Mouse (Mus musculus) kidney, postnatal 4 days (tissue): ENCODE results near the gene Eif4e1b.
A peak's percentile ranks its signal among the peaks of the same experiment; 100 is the strongest.
"Not testable (repeated sequence)": the region's sequence is repeated elsewhere in the genome, so short reads cannot be mapped to it uniquely, and the experiment has no call there.

Experiments
- DNase-seq, 2 experiments: peaks; one replicate each; pipeline ENCODE4 v3.0.0; 2021; ENCODE audit warnings: mixed read lengths in 2 of 2

Eif4e1b gene

DNA sequence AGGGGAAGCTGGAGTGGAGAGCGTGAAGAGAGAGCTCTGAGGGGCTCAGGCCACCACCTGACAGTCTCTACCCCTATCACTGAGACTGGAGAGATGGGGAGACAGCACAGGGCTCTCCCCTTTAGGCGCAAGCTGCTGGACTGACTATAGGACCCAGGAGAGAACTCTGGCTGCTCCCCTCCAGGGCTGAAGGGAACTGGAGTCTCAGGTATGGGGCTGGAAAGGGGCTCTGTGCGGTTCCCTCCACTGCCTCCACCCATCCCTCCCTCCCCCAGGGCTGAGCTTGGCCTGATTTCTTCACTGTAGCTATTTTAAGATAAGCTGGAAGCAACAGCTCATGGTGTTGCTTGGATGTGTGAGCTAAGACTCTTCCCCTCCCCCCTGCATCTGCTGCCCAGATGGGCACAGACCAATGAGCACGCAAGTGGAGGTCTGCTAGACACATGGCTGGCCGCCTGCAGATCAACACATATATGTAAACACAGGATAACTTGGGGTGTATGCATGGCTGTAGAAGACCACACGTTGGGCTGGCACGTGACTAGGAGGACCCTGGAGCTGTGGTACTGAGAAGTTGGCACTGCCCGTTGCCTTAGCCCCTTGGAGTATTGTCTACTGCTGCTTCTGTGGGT, 23.5 kb upstream of the Eif4e1b start:
- DNase-seq = no peak

DNA sequence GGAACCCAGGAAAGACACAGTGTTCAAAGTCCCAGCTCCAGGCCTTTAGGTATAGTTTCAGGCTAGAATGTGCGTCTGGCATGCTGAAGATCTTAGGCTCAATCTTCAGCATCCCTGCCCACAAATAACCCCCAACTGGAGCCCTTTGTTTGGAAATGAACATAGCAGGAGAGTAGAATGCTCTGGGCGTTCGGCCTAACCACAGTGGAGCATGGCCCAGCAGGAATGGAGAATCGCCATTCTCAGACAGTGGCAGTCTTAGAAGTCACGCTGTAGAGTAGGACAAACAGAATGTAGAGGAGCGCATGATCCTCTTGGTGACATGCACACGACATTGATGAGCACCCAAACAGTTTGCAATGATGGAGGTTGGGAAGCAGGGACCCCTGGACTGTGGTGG, 22.9 kb upstream of the Eif4e1b start:
- DNase-seq = no peak

- peak in 1 of 2 experiments; percentile 4 for DNase-seq
Observed at GRCm38 (mm10) chr13:54765281-54766191, 18.3 kb upstream of the Eif4e1b start.

DNA sequence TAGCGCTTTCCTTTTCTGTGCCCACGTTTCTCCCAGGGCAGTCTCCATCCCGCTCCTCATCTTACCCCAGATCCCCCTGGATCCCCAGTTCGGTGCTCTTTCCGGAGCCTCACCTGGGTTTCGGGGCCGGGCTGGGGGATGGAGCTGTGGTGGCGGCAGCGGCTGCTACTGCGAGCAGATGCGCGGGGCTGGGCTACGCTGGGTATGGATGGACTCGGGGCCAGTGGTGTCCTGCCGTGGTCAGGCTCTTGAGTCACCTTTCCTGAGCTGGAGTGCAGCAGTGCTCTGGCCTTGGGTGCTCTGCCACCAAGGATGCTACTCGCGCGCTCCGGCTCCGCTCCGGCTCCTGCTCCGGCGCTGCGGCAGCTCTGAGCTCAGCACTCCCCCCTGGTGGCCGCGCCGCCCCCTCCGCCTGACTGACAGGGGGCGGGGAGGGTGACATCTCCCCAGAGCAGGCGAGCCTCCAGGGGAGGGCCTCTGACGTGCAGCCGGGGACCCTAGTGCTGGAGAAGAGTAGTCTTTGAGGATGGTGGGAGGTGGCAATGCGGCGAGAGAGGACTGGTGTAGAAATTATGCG, 17.5 kb upstream of the Eif4e1b start, which contains the start of gene Sncb:
Gene Sncb (minus strand): TSS at position 404 of the 577 bp plus-strand sequence.
- DNase-seq = peak; percentile 72 to 74

DNA sequence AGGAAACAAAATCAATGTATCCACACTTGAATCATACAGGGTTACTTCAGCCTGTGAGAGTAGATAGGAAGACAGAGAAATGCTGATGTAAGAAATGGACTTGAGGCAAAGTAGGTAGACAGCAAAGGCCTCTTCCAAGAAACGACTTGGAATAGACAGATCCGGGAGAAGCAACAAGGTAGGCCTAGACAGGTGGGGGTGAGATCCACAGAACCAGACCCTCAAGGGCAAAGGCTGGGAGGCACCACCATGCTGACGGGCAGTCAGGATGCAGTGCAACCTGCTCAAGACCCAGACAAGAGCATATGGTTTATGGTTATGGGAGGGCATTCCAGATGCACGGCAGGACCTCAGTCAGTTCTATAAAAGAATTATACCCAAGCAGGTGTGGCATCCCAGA, 16.8 kb upstream of the Eif4e1b start:
- DNase-seq = no peak

- DNase-seq = peak; percentile 41 to 49
Observed at GRCm38 (mm10) chr13:54780592-54780991, 3.2 kb upstream of the Eif4e1b start.

DNA sequence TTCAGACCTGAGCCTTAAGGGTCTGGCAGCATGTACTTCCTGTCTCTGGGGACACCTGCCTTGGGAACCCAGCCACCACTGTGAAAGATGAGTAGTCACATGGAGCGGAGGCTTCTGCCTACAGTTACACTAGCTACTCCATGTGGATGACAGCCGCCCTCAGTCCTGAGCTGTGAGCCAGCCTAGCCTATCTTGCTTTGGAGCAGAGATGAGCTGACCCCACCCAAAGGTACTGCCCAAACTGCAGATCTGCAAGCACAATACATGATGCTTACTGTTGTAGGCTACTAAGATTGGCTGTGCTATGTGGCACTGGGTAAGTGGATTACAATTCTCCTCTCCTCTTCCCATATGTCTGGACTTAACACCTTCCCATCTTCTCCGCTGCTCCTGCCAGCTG, 2.7 kb upstream of the Eif4e1b start:
- no peak for DNase-seq

- no peak for DNase-seq
Observed at GRCm38 (mm10) chr13:54783235-54783634, 563 bp upstream of the Eif4e1b start.

DNA sequence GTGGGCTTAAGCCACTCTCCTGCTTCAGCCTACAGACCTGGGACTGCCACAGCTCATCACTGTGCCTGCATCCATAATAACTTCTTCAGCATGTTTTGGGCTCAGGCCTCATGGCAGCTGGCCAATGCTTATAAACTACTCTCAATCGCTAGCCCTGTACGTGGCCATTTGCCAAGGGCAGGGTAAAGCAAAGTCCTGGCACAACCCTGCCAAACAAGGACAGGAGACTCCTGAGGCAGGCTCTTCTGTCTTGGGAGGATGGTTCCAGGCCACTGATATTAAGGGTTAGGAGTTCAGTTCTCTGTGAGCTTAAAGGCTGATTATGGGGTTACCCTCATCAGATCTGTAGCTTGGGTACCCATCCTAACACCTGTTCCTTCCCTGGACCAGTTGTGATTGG, 3.8 kb downstream of the Eif4e1b start:
- DNase-seq = not testable (repeated sequence)

GRCm38 (mm10) chr13:54788740-54789560, 5.2 kb downstream of the Eif4e1b start, which contains the start of gene Tspan17:
Tspan17 (plus strand) TSS chr13:54789377.
- DNase-seq = peak; percentile 98 to 99

DNA sequence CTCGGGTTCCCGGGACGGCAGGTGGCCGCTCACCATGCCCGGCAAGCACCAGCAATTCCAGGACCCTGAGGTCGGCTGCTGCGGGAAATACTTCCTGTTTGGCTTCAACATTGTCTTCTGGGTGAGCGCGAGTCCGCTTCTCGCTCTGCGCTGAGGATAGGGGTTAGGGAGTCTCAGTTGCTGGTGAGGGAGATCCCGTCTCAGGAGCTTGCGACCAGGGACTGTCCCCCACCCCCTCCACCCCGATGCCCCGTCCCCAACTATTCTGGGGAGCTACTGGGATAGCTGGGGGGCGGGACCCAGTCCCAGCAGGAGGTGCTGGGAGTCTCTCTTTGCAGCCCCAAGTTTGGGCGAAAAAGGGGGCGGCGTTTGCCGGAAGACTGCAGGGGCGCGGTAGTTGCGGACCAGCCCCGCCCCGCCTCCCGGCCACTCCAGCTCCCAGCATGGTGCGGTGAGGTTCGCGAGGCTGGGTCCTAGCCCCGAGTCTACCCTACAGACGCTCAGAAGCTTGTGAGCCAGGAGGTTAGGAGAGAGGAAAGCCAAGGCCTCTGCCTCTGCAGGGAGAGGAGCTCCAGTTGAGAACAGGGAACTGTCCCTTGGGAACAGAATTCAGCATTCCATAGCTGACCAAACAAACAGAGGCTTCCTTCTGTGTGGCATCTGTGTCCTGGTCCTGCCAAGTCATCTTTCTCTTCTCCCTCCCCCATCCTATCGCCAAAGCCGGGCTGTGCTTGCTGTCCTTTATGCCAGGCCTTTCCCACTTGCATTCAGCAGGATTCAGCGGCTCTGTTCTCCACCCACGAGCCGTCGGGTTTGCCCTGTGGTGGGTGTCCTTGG, 6.0 kb downstream of the Eif4e1b start:
- DNase-seq = peak; percentile 62 to 75

- DNase-seq = peak; percentile 43 to 50
Observed at GRCm38 (mm10) chr13:54792259-54793230, 8.7 kb downstream of the Eif4e1b start.

DNA sequence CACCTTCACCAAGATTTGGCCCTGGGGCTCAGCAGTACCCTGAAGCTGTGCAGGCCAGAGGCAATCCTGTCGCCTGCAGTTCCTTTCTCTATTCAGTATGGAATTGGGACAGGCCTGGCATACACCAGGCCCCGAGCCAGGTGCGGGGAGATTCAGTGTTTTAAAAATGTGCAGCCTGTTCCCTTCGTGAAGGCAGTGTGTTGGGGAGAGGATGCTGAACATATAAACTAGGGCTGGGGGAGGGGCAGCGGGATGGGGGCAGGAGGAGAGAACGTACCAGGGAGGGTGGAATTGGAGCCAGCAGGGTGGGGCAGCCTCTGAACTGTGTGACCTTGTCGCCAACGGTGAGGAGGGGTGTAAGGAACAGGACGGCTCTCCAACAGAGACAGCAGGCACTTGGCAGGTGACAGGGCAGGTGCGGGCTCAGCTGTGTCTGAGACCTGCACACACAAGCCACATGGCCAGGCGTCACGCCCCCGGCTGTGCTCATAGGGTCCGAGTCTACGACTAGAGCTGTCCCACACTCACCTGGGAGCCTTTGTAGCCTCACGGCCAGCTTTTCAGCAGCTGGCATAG, 10.3 kb downstream of the Eif4e1b start:
- no peak for DNase-seq

DNA sequence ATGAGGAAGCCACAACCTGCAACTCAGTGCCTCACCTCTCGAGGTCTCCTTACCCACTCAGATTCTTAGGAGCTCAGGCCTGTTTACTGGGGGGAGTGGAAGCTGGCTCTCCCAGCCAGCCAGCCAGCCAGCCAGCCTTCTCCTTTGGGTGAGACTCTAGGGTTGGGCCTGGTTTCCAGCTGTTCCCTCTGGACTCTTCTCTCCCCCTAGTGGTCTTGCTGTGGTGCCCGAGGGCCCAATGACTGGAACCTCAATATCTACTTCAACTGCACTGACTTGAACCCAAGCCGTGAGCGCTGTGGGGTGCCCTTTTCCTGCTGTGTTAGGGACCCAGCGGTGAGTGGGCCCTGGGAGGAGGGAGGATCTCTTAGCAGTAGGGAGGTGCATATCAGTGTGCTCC, 11.0 kb downstream of the Eif4e1b start:
- no peak for DNase-seq

GRCm38 (mm10) chr13:54797356-54797755, 13.6 kb downstream of the Eif4e1b start:
- DNase-seq = peak; percentile 52 to 61

DNA sequence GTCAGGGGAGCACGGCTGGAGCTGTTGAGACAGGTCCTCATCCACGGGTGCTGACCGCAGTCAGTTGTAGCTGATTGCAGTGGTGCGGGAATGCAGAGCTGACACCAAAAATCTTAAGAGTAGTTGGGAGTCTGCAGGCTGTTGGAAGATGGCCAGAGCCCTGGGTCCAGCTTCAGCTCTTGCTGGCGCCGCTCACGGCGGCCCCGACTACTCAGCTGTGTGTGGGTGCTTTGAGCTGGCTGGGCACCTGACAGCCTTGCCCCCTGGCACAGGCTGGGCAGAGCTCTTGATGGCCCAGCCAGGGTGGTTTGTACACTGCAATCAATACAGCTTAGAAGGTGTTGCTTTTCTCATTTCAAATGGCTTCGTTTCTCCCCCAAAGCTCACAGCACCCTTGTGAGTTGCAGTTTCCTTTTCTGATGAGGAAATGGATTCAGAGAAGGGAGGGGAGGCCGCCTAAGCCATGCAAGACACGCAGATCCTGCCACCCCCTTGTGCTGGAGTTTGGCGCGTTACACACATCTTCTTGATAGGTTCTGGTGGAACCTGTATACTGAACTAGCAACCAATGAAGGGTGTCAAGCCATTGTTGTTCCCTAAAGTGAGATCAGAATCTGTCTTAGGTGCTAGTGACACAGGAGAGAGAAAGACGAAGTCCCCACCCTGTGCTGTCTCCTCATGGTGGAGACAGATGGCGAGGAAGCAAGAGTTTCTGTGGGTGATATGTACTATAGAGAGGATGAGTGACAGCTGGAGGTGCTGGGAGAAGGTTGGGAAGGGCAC, 14.3 kb downstream of the Eif4e1b start:
- DNase-seq = no peak

GRCm38 (mm10) chr13:54798740-54799139, 14.9 kb downstream of the Eif4e1b start:
- DNase-seq = no peak

- peak; percentile 84 to 85 for DNase-seq
Observed at GRCm38 (mm10) chr13:54799701-54800100, 15.9 kb downstream of the Eif4e1b start.

DNA sequence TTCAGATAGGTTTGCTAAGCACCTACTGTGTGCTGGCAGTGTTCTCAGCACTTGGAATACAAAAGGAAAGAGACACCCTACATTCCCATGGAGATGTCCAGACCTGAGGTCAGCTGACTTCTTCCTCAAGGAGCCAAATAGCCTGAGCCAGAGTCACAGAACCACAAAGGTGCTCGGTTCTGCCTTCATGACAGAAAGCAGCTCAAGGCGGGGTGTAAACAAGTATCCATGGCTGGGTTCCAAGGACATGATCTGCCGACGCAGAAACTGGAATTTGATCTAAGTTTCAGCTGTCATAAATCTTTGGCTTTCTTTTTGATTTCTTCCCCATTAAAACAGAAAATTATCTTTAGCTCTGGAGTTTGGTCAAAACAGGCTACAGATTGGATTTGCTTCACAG, 16.4 kb downstream of the Eif4e1b start:
- DNase-seq = no peak
